23 mouse cellular contexts compared by ENCODE assay signal in genomic region chr4:82856986-82857385, GRCm38 (mm10). TPM values are rescaled to one million over a fixed set of nuclear protein-coding genes. Genes with fewer than 3 reads are reported as not detected.
DNase-seq lines count a peak whose midpoint lies in the region; ATAC-seq and TF ChIP-seq lines count a peak whose summit lies in the region.
"Had no signal": no experiment of that assay in that cellular context is flagged by ENCODE, and none has a peak within 500 bp of the region (broad histone marks: within the 10 kb centered on the region; RNA-seq: fewer than 3 reads in every experiment).

No protein-coding gene starts in this region.

- TF ChIP-seq RAD21 in MEL (IDR thresholded peaks at IDR 0.05; ENCODE audit: low read depth, low read length) = no peak

- no peak for TF ChIP-seq POLR2A in MEL (IDR thresholded peaks at IDR 0.05; ENCODE audit: control insufficient read depth in 1 of 2, insufficient read depth in 1 of 2, low read depth in 1 of 2, low read length in 2 of 2, poor library complexity in 1 of 2)

- intact Hi-C loops in left cerebral cortex, postnatal 14 days (cut with DNase I) = loop anchor here (5.0 kb wide), 1 partner anchor 75 kb away; no protein-coding TSS in a partner anchor

- 87% methylated on average over 3 of the region's 3 CpGs for whole genome bisulfite sequencing in forebrain, embryonic 14.5 days
- 89% methylated on average over 3 of the region's 3 CpGs for WGBS in forebrain, embryonic 11.5 days
- WGBS in hindbrain, embryonic 13.5 days = 90% methylated on average over 3 of the region's 3 CpGs
- WGBS in hindbrain, embryonic 12.5 days = 87% methylated on average over 3 of the region's 3 CpGs
- 90% methylated on average over 3 of the region's 3 CpGs for WGBS in midbrain, embryonic 11.5 days
- WGBS in midbrain, embryonic 10.5 days = 90% methylated on average over 3 of the region's 3 CpGs

- no peaks in the 10 kb centered on the region for H3K9me3 ChIP-seq in forebrain, embryonic 14.5 days (replicated peaks; ENCODE audit: control insufficient read depth, low read length)
- H3K9me3 ChIP-seq in forebrain, embryonic 11.5 days (ENCODE audit: control insufficient read depth, low read length) = no peaks in the 10 kb centered on the region
- no peaks in the 10 kb centered on the region for H3K9me3 ChIP-seq in hindbrain, embryonic 13.5 days
- H3K9me3 ChIP-seq in hindbrain, embryonic 12.5 days (replicated peaks) = no peaks in the 10 kb centered on the region
- no peaks in the 10 kb centered on the region for H3K9me3 ChIP-seq in midbrain, embryonic 11.5 days (ENCODE audit: control insufficient read depth, low read length)
- no peaks in the 10 kb centered on the region for H3K9me3 ChIP-seq in midbrain, embryonic 10.5 days (replicated peaks)
- H3K9me3 ChIP-seq in MEL (replicated peaks; ENCODE audit: insufficient read depth, low read length) = no peaks in the 10 kb centered on the region
- H3K9me3 ChIP-seq: embryonic facial prominence, embryonic 10.5 days; embryonic facial prominence, embryonic 12.5 days; G1E had no signal

- no peak for TF ChIP-seq CTCF in MEL (IDR thresholded peaks at IDR 0.05 in 2 of 3, conservative IDR thresholded peaks at IDR 0.05 in 1 of 3; ENCODE audit: control insufficient read depth in 1 of 3, insufficient read depth in 1 of 3, low read depth in 2 of 3, low read length in 3 of 3, poor library complexity in 1 of 3, severe bottlenecking in 1 of 3)

- H3K36me3 ChIP-seq in forebrain, embryonic 14.5 days (ENCODE audit: control insufficient read depth, insufficient read depth, low read length) = 0 out of 2 replicates have a peak, but pooled peaks cover 4% of the 10 kb centered on the region
- no peaks in the 10 kb centered on the region for H3K36me3 ChIP-seq in forebrain, embryonic 11.5 days (ENCODE audit: control insufficient read depth, insufficient read depth, low read length)
- H3K36me3 ChIP-seq in hindbrain, embryonic 13.5 days = peaks cover 5% of the 10 kb centered on the region; the same call in 1 of the 2 replicates
- peaks cover 6% of the 10 kb centered on the region for H3K36me3 ChIP-seq in hindbrain, embryonic 12.5 days
- H3K36me3 ChIP-seq in midbrain, embryonic 11.5 days (ENCODE audit: control insufficient read depth, insufficient read depth, low read length) = no peaks in the 10 kb centered on the region
- peaks cover 6% of the 10 kb centered on the region for H3K36me3 ChIP-seq in midbrain, embryonic 10.5 days
- H3K36me3 ChIP-seq in MEL (ENCODE audit: control insufficient read depth in 1 of 2, insufficient read depth in 2 of 2, low read length in 2 of 2) = peaks cover 0 to 19% of the 10 kb centered on the region in 2 experiments; a peak in 2 of 4 replicates
- H3K36me3 ChIP-seq: embryonic facial prominence, embryonic 12.5 days had no signal

- peaks cover 7% of the 10 kb centered on the region; the same call in 1 of the 2 replicates for H3K79me2 ChIP-seq in MEL (ENCODE audit: control insufficient read depth, insufficient read depth, low read length, poor library complexity)

- no peak for DNase-seq in forebrain, embryonic 14.5 days (ENCODE audit: low spot score)
- DNase-seq in forebrain, embryonic 11.5 days (ENCODE audit: low spot score) = no peak
- DNase-seq in midbrain, embryonic 11.5 days (ENCODE audit: low spot score, missing footprints) = peak; percentile 76
- no peak for DNase-seq in midbrain, embryonic 10.5 days (ENCODE audit: low spot score)
- no peak for DNase-seq in MEL (ENCODE audit: low read depth, low spot score)
- no peak for DNase-seq in left cerebral cortex, postnatal 14 days (ENCODE audit: low spot score in 2 of 2)
- DNase-seq: adrenal gland, adult 2 months; adrenal gland, postnatal 10 days; adrenal gland, postnatal 25 days; B cell, adult 2 months; cerebellum, adult 11 months; cerebellum, adult 2 months; cerebellum, adult 9-10 months; cerebellum, postnatal 10 days; cerebellum, postnatal 25 days had no signal

- no peaks in the 10 kb centered on the region for H3K27me3 ChIP-seq in forebrain, embryonic 14.5 days (replicated peaks; ENCODE audit: control insufficient read depth, insufficient read depth, low read length)
- H3K27me3 ChIP-seq in forebrain, embryonic 11.5 days (ENCODE audit: control insufficient read depth, insufficient read depth, low read length) = no peaks in the 10 kb centered on the region
- H3K27me3 ChIP-seq in hindbrain, embryonic 13.5 days = no peaks in the 10 kb centered on the region
- no peaks in the 10 kb centered on the region for H3K27me3 ChIP-seq in hindbrain, embryonic 12.5 days
- no peaks in the 10 kb centered on the region for H3K27me3 ChIP-seq in midbrain, embryonic 11.5 days (ENCODE audit: control insufficient read depth, insufficient read depth, low read length)
- no peaks in the 10 kb centered on the region for H3K27me3 ChIP-seq in midbrain, embryonic 10.5 days (ENCODE audit: low read depth, poor library complexity, severe bottlenecking)
- no peaks in the 10 kb centered on the region for H3K27me3 ChIP-seq in MEL (ENCODE audit: control insufficient read depth in 1 of 2, insufficient read depth in 2 of 2, low read length in 2 of 2)
- H3K27me3 ChIP-seq: CH12.LX; embryonic facial prominence, embryonic 12.5 days had no signal

- H3K27ac ChIP-seq in forebrain, embryonic 14.5 days (ENCODE audit: low read depth, low read length) = no peak overlapping the region
- H3K27ac ChIP-seq in forebrain, embryonic 11.5 days (ENCODE audit: low read depth, low read length) = no peak overlapping the region
- H3K27ac ChIP-seq in hindbrain, embryonic 13.5 days = no peak overlapping the region
- H3K27ac ChIP-seq in hindbrain, embryonic 12.5 days = no peak overlapping the region
- H3K27ac ChIP-seq in midbrain, embryonic 11.5 days (ENCODE audit: low read depth, low read length) = no peak overlapping the region
- H3K27ac ChIP-seq in midbrain, embryonic 10.5 days (replicated peaks) = no peak overlapping the region
- no peak overlapping the region for H3K27ac ChIP-seq in MEL (ENCODE audit: control insufficient read depth, low read depth, low read length)
- H3K27ac ChIP-seq: embryonic facial prominence, embryonic 10.5 days; embryonic facial prominence, embryonic 12.5 days had no signal

- peak overlapping the region; percentile 3; the same call in 1 of the 2 replicates for H3K4me2 ChIP-seq in forebrain, embryonic 14.5 days (ENCODE audit: low read length)
- no peak overlapping the region for H3K4me2 ChIP-seq in forebrain, embryonic 11.5 days (ENCODE audit: low read depth, low read length, severe bottlenecking)
- H3K4me2 ChIP-seq in hindbrain, embryonic 13.5 days = no peak overlapping the region
- no peak overlapping the region for H3K4me2 ChIP-seq in hindbrain, embryonic 12.5 days (replicated peaks)
- H3K4me2 ChIP-seq in midbrain, embryonic 11.5 days = no peak overlapping the region
- H3K4me2 ChIP-seq: embryonic facial prominence, embryonic 12.5 days had no signal

- H3K9ac ChIP-seq in forebrain, embryonic 14.5 days (ENCODE audit: low read length) = no peak overlapping the region
- H3K9ac ChIP-seq in forebrain, embryonic 11.5 days (ENCODE audit: low read length) = no peak overlapping the region
- H3K9ac ChIP-seq in hindbrain, embryonic 13.5 days = 0 out of 2 replicates have a peak overlapping the region, but pooled peaks have one; percentile 29
- no peak overlapping the region for H3K9ac ChIP-seq in hindbrain, embryonic 12.5 days
- no peak overlapping the region for H3K9ac ChIP-seq in midbrain, embryonic 11.5 days (ENCODE audit: low read length)
- no peak overlapping the region for H3K9ac ChIP-seq in MEL (ENCODE audit: control insufficient read depth, low read depth, low read length, poor library complexity, severe bottlenecking)
- H3K9ac ChIP-seq: embryonic facial prominence, embryonic 12.5 days had no signal

- peaks cover 9% of the 10 kb centered on the region for H3K4me1 ChIP-seq in forebrain, embryonic 14.5 days (ENCODE audit: control insufficient read depth, insufficient read depth, low read length)
- H3K4me1 ChIP-seq in forebrain, embryonic 11.5 days (replicated peaks; ENCODE audit: control insufficient read depth, insufficient read depth, low read length) = peaks cover 5% of the 10 kb centered on the region; the same call in 1 of the 2 replicates
- peaks cover 21% of the 10 kb centered on the region for H3K4me1 ChIP-seq in hindbrain, embryonic 13.5 days (replicated peaks)
- peaks cover 14% of the 10 kb centered on the region for H3K4me1 ChIP-seq in hindbrain, embryonic 12.5 days
- H3K4me1 ChIP-seq in midbrain, embryonic 11.5 days (ENCODE audit: control insufficient read depth, insufficient read depth, low read length) = peaks cover 6% of the 10 kb centered on the region
- H3K4me1 ChIP-seq in midbrain, embryonic 10.5 days = peaks cover 22% of the 10 kb centered on the region
- H3K4me1 ChIP-seq in MEL (ENCODE audit: control insufficient read depth in 1 of 2, insufficient read depth in 2 of 2, low read length in 2 of 2) = peaks cover 7 to 8% of the 10 kb centered on the region in 2 experiments; a peak in 3 of 4 replicates

- 0 out of 4 replicates have a peak, but pooled peaks of 1 of the 2 experiments have one; percentile 4 for TF ChIP-seq EP300 in MEL (IDR thresholded peaks at IDR 0.05; ENCODE audit: low read depth in 1 of 2, low read length in 2 of 2)

- ATAC-seq in forebrain, embryonic 14.5 days = no peak
- no peak for ATAC-seq in forebrain, embryonic 11.5 days (replicated peaks; ENCODE audit: low FRiP score)
- no peak for ATAC-seq in hindbrain, embryonic 13.5 days (ENCODE audit: low FRiP score)
- no peak for ATAC-seq in hindbrain, embryonic 12.5 days (ENCODE audit: low FRiP score)
- ATAC-seq in midbrain, embryonic 11.5 days (ENCODE audit: low FRiP score) = no peak
- ATAC-seq: CD4-positive, CD25-positive, alpha-beta regulatory T cell, adult 4 months; forebrain, embryonic 16.5 days had no signal

- no peak overlapping the region for H3K4me3 ChIP-seq in forebrain, embryonic 14.5 days (ENCODE audit: low read depth, low read length)
- no peak overlapping the region for H3K4me3 ChIP-seq in forebrain, embryonic 11.5 days (ENCODE audit: low read depth, low read length)
- no peak overlapping the region for H3K4me3 ChIP-seq in hindbrain, embryonic 13.5 days
- no peak overlapping the region for H3K4me3 ChIP-seq in hindbrain, embryonic 12.5 days
- no peak overlapping the region for H3K4me3 ChIP-seq in midbrain, embryonic 11.5 days (ENCODE audit: low read depth, low read length)
- H3K4me3 ChIP-seq in midbrain, embryonic 10.5 days = no peak overlapping the region
- no peak overlapping the region for H3K4me3 ChIP-seq in MEL (ENCODE audit: control insufficient read depth in 1 of 2, insufficient read depth in 1 of 2, low read depth in 2 of 2, low read length in 2 of 2)
- H3K4me3 ChIP-seq: embryonic facial prominence, embryonic 10.5 days; embryonic facial prominence, embryonic 12.5 days had no signal

RNA-seq across cellular contexts. Expression of gene Zdhhc21, which starts 2.8 kb away (rescaled TPM):
- 13.1 and 15.7 TPM in 2 replicates for polyA plus RNA-seq in forebrain, embryonic 14.5 days (2014; fragmentation: Nextera tagmentation; extraction: Ambion mirVana)
- polyA plus RNA-seq in forebrain, embryonic 11.5 days (2014; fragmentation: Nextera tagmentation; extraction: Ambion mirVana) = 14.2 and 15.6 TPM in 2 replicates
- polyA plus RNA-seq in hindbrain, embryonic 13.5 days (2015; fragmentation: Nextera tagmentation; extraction: Ambion mirVana) = 14.7 and 17.1 TPM in 2 replicates
- 20.2 and 22.4 TPM in 2 replicates for polyA plus RNA-seq in hindbrain, embryonic 12.5 days (2016; fragmentation: Nextera tagmentation; extraction: Ambion mirVana)
- polyA plus RNA-seq in midbrain, embryonic 11.5 days (2014; fragmentation: Nextera tagmentation; extraction: Ambion mirVana) = 11.5 and 15.6 TPM in 2 replicates
- 12.7 and 14.2 TPM in 2 replicates for polyA plus RNA-seq in midbrain, embryonic 10.5 days (2016; fragmentation: Nextera tagmentation; extraction: Ambion mirVana)
- total RNA-seq in MEL (2012; rRNA removed) = 6.3 and 6.5 TPM in 2 replicates
- polyA plus RNA-seq in MEL (2012; ENCODE audit: insufficient read depth in 1 of 2, insufficient read length in 2 of 2, low read depth in 1 of 2, low replicate concordance in 2 of 2, missing spikeins in 1 of 2) = 1 to 10 TPM in 1 of 2 experiments, not detected in 1; 7.8 TPM
- total RNA-seq in left cerebral cortex, postnatal 14 days (2021) = 10 to 100 TPM; 58.9 to 62.1 TPM

RNA-seq across cellular contexts. Expression of gene Cer1, which starts 28.0 kb away (rescaled TPM):
- polyA plus RNA-seq in forebrain, embryonic 14.5 days (2014; fragmentation: Nextera tagmentation; extraction: Ambion mirVana) = 0.10 TPM in 1 of 2 replicates, not detected in the other
- not detected in 2 replicates for polyA plus RNA-seq in forebrain, embryonic 11.5 days (2014; fragmentation: Nextera tagmentation; extraction: Ambion mirVana)
- 0.14 TPM in 1 of 2 replicates, not detected in the other for polyA plus RNA-seq in hindbrain, embryonic 13.5 days (2015; fragmentation: Nextera tagmentation; extraction: Ambion mirVana)
- polyA plus RNA-seq in hindbrain, embryonic 12.5 days (2016; fragmentation: Nextera tagmentation; extraction: Ambion mirVana) = 0.26 TPM in 1 of 2 replicates, not detected in the other
- not detected in 2 replicates for polyA plus RNA-seq in midbrain, embryonic 11.5 days (2014; fragmentation: Nextera tagmentation; extraction: Ambion mirVana)
- polyA plus RNA-seq in midbrain, embryonic 10.5 days (2016; fragmentation: Nextera tagmentation; extraction: Ambion mirVana) = not detected in 2 replicates
- not detected in 2 replicates for total RNA-seq in MEL (2012; rRNA removed)
- polyA plus RNA-seq in MEL (2012; ENCODE audit: insufficient read depth in 1 of 2, insufficient read length in 2 of 2, low read depth in 1 of 2, low replicate concordance in 2 of 2, missing spikeins in 1 of 2) = not detected
- total RNA-seq in left cerebral cortex, postnatal 14 days (2021) = under 1 TPM; 0.40 to 0.51 TPM
- total RNA-seq: adrenal gland, adult 2 months; adrenal gland, postnatal 10 days; adrenal gland, postnatal 25 days; CH12.LX; G1E had no signal
- polyA plus RNA-seq: adrenal gland, adult 2 months; CD4-positive, CD25-positive, alpha-beta regulatory T cell, adult 4 months; cerebellum, adult 2 months; embryonic facial prominence, embryonic 10.5 days; forebrain, embryonic 16.5 days; G1E had no signal
